Mouse (Mus musculus): ENCODE results near the gene Lrrc4. TPM values are rescaled to one million over a fixed set of nuclear protein-coding genes. Genes with fewer than 3 reads are reported as not detected.

Gene Lrrc4
- polyA plus RNA-seq, 1 experiment: 65.1 TPM

- TF ChIP-seq CTCF (IDR thresholded peaks at IDR 0.05; ENCODE audit: extremely low read depth, insufficient read depth, low read length) (no peak), POLR2A (IDR thresholded peaks at IDR 0.05; ENCODE audit: extremely low read depth, insufficient read depth, low read length) (no peak)
- no peak overlapping the region for H3K27ac ChIP-seq (ENCODE audit: insufficient read depth, low read length)
- peaks cover 8% of the 10 kb centered on the region for H3K4me1 ChIP-seq (ENCODE audit: control insufficient read depth, insufficient read depth, low read length)
- no peak overlapping the region for H3K4me3 ChIP-seq (ENCODE audit: insufficient read depth, low read length)
These were observed 201.7 kb downstream of the Lrrc4 start for GRCm38 (mm10) chr6:28629866-28630265.

- H3K27ac ChIP-seq (ENCODE audit: insufficient read depth, low read length): no peak overlapping the region
- peaks cover 6% of the 10 kb centered on the region; the same call in 1 of the 2 replicates for H3K4me1 ChIP-seq (ENCODE audit: control insufficient read depth, insufficient read depth, low read length)
- TF ChIP-seq POLR2A (IDR thresholded peaks at IDR 0.05; ENCODE audit: extremely low read depth, insufficient read depth, low read length) (no peak), CTCF (IDR thresholded peaks at IDR 0.05; ENCODE audit: extremely low read depth, insufficient read depth, low read length) (no peak)
- H3K4me3 ChIP-seq (ENCODE audit: insufficient read depth, low read length): no peak overlapping the region
These were observed 203.1 kb downstream of the Lrrc4 start for GRCm38 (mm10) chr6:28628408-28628807.

- Histone ChIP-seq H3K4me3 (ENCODE audit: insufficient read depth, low read length) (no peak overlapping the region), H3K27ac (ENCODE audit: insufficient read depth, low read length) (no peak overlapping the region), H3K4me1 (ENCODE audit: control insufficient read depth, insufficient read depth, low read length) (peaks cover 11% of the 10 kb centered on the region)
- TF ChIP-seq POLR2A (IDR thresholded peaks at IDR 0.05; ENCODE audit: extremely low read depth, insufficient read depth, low read length): no peak
These were observed 208.6 kb downstream of the Lrrc4 start for GRCm38 (mm10) chr6:28622963-28623362.

- no peak overlapping the region for H3K27ac ChIP-seq (ENCODE audit: insufficient read depth, low read length)
- TF ChIP-seq POLR2A (IDR thresholded peaks at IDR 0.05; ENCODE audit: extremely low read depth, insufficient read depth, low read length): no peak
- TF ChIP-seq CTCF (IDR thresholded peaks at IDR 0.05; ENCODE audit: extremely low read depth, insufficient read depth, low read length): no peak
These were observed 209.0 kb downstream of the Lrrc4 start for GRCm38 (mm10) chr6:28622522-28622921.

GRCm38 (mm10) chr6:28621961-28622360 lies 209.6 kb downstream of the Lrrc4 start:
- Histone ChIP-seq H3K4me1 (ENCODE audit: control insufficient read depth, insufficient read depth, low read length) (peaks cover 11% of the 10 kb centered on the region), H3K27ac (ENCODE audit: insufficient read depth, low read length) (no peak overlapping the region), H3K4me3 (ENCODE audit: insufficient read depth, low read length) (no peak overlapping the region)
- no peak for TF ChIP-seq POLR2A (IDR thresholded peaks at IDR 0.05; ENCODE audit: extremely low read depth, insufficient read depth, low read length)
- TF ChIP-seq CTCF (IDR thresholded peaks at IDR 0.05; ENCODE audit: extremely low read depth, insufficient read depth, low read length): no peak

More at GRCm38 (mm10) chr6:28622522-28622921, 209.0 kb downstream of the Lrrc4 start:
- H3K4me1 ChIP-seq (ENCODE audit: control insufficient read depth, insufficient read depth, low read length): peaks cover 11% of the 10 kb centered on the region
- H3K4me3 ChIP-seq (ENCODE audit: insufficient read depth, low read length): no peak overlapping the region

- peaks cover 11% of the 10 kb centered on the region for H3K4me1 ChIP-seq (ENCODE audit: control insufficient read depth, insufficient read depth, low read length)
- TF ChIP-seq POLR2A (IDR thresholded peaks at IDR 0.05; ENCODE audit: extremely low read depth, insufficient read depth, low read length): no peak
- no peak for TF ChIP-seq CTCF (IDR thresholded peaks at IDR 0.05; ENCODE audit: extremely low read depth, insufficient read depth, low read length)
- no peak overlapping the region for H3K27ac ChIP-seq (ENCODE audit: insufficient read depth, low read length)
- H3K4me3 ChIP-seq (ENCODE audit: insufficient read depth, low read length): no peak overlapping the region
These were observed 210.1 kb downstream of the Lrrc4 start for GRCm38 (mm10) chr6:28621431-28621830.

GRCm38 (mm10) chr6:28618751-28619153 lies 212.8 kb downstream of the Lrrc4 start:
- TF ChIP-seq POLR2A (IDR thresholded peaks at IDR 0.05; ENCODE audit: extremely low read depth, insufficient read depth, low read length): no peak
- TF ChIP-seq CTCF (IDR thresholded peaks at IDR 0.05; ENCODE audit: extremely low read depth, insufficient read depth, low read length): no peak
- H3K4me1 ChIP-seq (ENCODE audit: control insufficient read depth, insufficient read depth, low read length): peaks cover 11% of the 10 kb centered on the region
- no peak overlapping the region for H3K4me3 ChIP-seq (ENCODE audit: insufficient read depth, low read length)
- H3K27ac ChIP-seq (ENCODE audit: insufficient read depth, low read length): no peak overlapping the region

- Histone ChIP-seq H3K4me3 (ENCODE audit: insufficient read depth, low read length) (no peak overlapping the region), H3K27ac (ENCODE audit: insufficient read depth, low read length) (peak overlapping the region; percentile 74), H3K4me1 (ENCODE audit: control insufficient read depth, insufficient read depth, low read length) (peaks cover 11% of the 10 kb centered on the region)
- TF ChIP-seq POLR2A (IDR thresholded peaks at IDR 0.05; ENCODE audit: extremely low read depth, insufficient read depth, low read length): no peak
- TF ChIP-seq CTCF (IDR thresholded peaks at IDR 0.05; ENCODE audit: extremely low read depth, insufficient read depth, low read length): no peak
These were observed 213.2 kb downstream of the Lrrc4 start for GRCm38 (mm10) chr6:28618299-28618698.

- H3K4me1 ChIP-seq (ENCODE audit: control insufficient read depth, insufficient read depth, low read length): peaks cover 9% of the 10 kb centered on the region
- 0 out of 2 replicates have a peak overlapping the region, but pooled peaks have one; percentile 22 for H3K27ac ChIP-seq (ENCODE audit: insufficient read depth, low read length)
- no peak overlapping the region for H3K4me3 ChIP-seq (ENCODE audit: insufficient read depth, low read length)
- no peak for TF ChIP-seq POLR2A (IDR thresholded peaks at IDR 0.05; ENCODE audit: extremely low read depth, insufficient read depth, low read length)
These were observed 215.6 kb downstream of the Lrrc4 start for GRCm38 (mm10) chr6:28615966-28616365.

- TF ChIP-seq POLR2A (IDR thresholded peaks at IDR 0.05; ENCODE audit: extremely low read depth, insufficient read depth, low read length) (no peak), CTCF (IDR thresholded peaks at IDR 0.05; ENCODE audit: extremely low read depth, insufficient read depth, low read length) (no peak)
These were observed 216.1 kb downstream of the Lrrc4 start for GRCm38 (mm10) chr6:28615408-28615807.

More at GRCm38 (mm10) chr6:28615408-28615807, 216.1 kb downstream of the Lrrc4 start:
- Histone ChIP-seq H3K4me1 (ENCODE audit: control insufficient read depth, insufficient read depth, low read length) (peaks cover 9% of the 10 kb centered on the region), H3K4me3 (ENCODE audit: insufficient read depth, low read length) (no peak overlapping the region), H3K27ac (ENCODE audit: insufficient read depth, low read length) (0 out of 2 replicates have a peak overlapping the region, but pooled peaks have one; percentile 22)

Data from cortical plate, adult 2 months (tissue).